Mouse (Mus musculus): Measurements from ENCODE around the gene Pip4k2c.

DNA sequence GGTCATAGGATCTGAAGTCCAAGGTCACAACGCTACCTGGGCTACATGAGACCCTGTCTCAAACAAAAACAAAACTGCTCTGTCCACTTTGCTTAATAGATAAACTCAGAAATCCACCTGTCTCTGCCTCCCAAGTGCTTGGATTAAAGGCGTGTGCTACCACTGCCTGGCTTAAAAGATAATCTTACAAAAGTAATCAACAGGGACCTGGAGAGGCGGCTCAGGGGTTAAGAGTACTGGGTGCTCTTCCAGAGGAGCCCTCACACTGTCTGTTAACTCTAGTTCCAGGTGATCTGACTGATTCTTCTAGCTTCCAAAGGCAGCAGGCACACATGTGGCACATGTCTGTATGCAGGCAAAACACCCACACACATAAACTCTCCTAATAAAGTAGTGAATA, 8.3 kb downstream of the Pip4k2c start:
- TF ChIP-seq MYOD1 (IDR thresholded peaks at IDR 0.05; ENCODE audit: control insufficient read depth in 1 of 3, insufficient read length in 2 of 3, low read depth in 2 of 3): no peak
- no peak for TF ChIP-seq POLR2A (IDR thresholded peaks at IDR 0.05; ENCODE audit: insufficient read length, low read depth)
- TF ChIP-seq MAX (IDR thresholded peaks at IDR 0.05; ENCODE audit: low read depth): no peak
- no peak for TF ChIP-seq USF1 (IDR thresholded peaks at IDR 0.05; ENCODE audit: low read depth)
- no peak for TF ChIP-seq CEBPB (IDR thresholded peaks at IDR 0.05; ENCODE audit: insufficient read depth, poor library complexity, severe bottlenecking)
- TF ChIP-seq TCF12 (IDR thresholded peaks at IDR 0.05; ENCODE audit: insufficient read depth, poor library complexity, severe bottlenecking): no peak
